Mouse (Mus musculus): ENCODE measurements around the gene Pttg1. TPM values are rescaled to one million over a fixed set of nuclear protein-coding genes. Genes with fewer than 3 reads are reported as not detected.

Pttg1 gene
- polyA plus RNA-seq, 2 experiments: 66.8 to 86.5 TPM

DNA sequence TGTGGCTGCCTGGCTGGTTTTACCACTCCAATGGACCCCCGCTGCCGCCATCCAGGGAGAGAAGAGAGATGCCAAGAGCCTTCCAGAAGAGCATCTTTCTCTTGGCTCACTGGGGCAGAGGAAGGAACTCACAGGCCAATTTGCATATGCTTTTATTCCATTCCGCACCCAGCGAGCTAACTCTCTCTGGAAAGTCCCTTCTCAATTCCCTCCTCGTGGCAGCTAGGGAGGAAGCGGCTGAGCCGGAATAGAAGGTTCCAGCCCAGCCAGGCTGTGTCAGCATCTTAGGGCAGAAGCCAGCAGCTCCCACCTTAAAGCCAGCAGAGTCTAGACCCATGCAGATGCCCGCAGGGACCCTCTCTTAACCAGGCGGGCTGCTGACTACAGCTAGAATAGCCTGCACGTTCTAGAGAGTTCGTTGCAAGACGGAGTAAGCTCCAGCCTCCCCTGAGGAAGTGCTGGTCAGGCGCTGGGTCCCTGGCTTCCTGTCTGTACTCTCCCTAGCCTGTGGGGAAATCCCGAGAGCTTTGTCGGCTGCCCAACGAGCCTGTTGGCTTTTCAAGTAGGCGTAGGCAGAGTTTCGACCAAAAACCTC, 40.9 kb downstream of the Pttg1 start:
- Histone ChIP-seq H3K9ac (ENCODE audit: low read depth, low read length, severe bottlenecking) (peak overlapping the region; percentile 37), H3K36me3 (ENCODE audit: control insufficient read depth, insufficient read depth, low read length) (no peaks in the 10 kb centered on the region), H3K4me3 (replicated peaks; ENCODE audit: low read length) (peak overlapping the region; percentile 27), H3K4me1 (ENCODE audit: control insufficient read depth, insufficient read depth, low read length) (no peaks in the 10 kb centered on the region), H3K27ac (replicated peaks; ENCODE audit: low read depth, low read length) (no peak overlapping the region; the same call in 1 of the 2 replicates), H3K4me2 (replicated peaks; ENCODE audit: low read depth, low read length, severe bottlenecking) (peak overlapping the region; percentile 49), H3K9me3 (ENCODE audit: control insufficient read depth, low read length) (no peaks in the 10 kb centered on the region), H3K27me3 (ENCODE audit: control insufficient read depth, insufficient read depth, low read length) (no peaks in the 10 kb centered on the region; the same call in 1 of the 2 replicates)
- ATAC-seq (ENCODE audit: low FRiP score, low read depth) (peak; percentile 26; the same call in 1 of the 2 replicates), DNase-seq (ENCODE audit: low spot score) (peak; percentile 39)
- no peak for TF ChIP-seq POLR2A (IDR thresholded peaks at IDR 0.05; ENCODE audit: borderline replicate concordance, extremely low read depth, insufficient read depth, insufficient read length)
- 3% methylated on average over 18 of the region's 18 CpGs for WGBS

DNA sequence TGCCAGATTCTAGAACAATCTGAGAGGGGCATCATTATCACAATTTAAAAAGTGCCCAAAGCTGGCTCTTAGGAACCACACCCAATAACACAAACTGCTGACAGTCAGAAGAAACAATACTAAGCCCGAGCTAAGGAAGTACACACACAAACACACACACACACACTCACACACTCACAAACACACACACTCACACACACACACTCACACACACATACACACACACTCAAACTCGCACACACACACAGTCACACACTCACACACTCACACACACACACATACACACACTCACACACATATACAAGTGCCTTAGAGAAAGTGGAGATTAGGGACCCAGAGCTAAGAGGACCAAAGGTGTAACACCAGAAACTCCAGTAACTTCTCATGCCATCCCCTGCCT, 42.5 kb downstream of the Pttg1 start:
- no peaks in the 10 kb centered on the region for H3K36me3 ChIP-seq (ENCODE audit: control insufficient read depth, insufficient read depth, low read length)
- TF ChIP-seq POLR2A (IDR thresholded peaks at IDR 0.05; ENCODE audit: borderline replicate concordance, extremely low read depth, insufficient read depth, insufficient read length): no peak
- no peak overlapping the region for H3K27ac ChIP-seq (replicated peaks; ENCODE audit: low read depth, low read length)
- no peak overlapping the region for H3K9ac ChIP-seq (ENCODE audit: low read depth, low read length, severe bottlenecking)
- 81% methylated on average over 2 of the region's 2 CpGs for WGBS
- DNase-seq (ENCODE audit: low spot score): no peak
- H3K27me3 ChIP-seq (ENCODE audit: control insufficient read depth, insufficient read depth, low read length): no peaks in the 10 kb centered on the region; the same call in 1 of the 2 replicates
- no peaks in the 10 kb centered on the region for H3K4me1 ChIP-seq (ENCODE audit: control insufficient read depth, insufficient read depth, low read length)
- H3K4me2 ChIP-seq (replicated peaks; ENCODE audit: low read depth, low read length, severe bottlenecking): no peak overlapping the region
- no peak overlapping the region for H3K4me3 ChIP-seq (replicated peaks; ENCODE audit: low read length)
- no peaks in the 10 kb centered on the region for H3K9me3 ChIP-seq (ENCODE audit: control insufficient read depth, low read length)
- no peak for ATAC-seq (ENCODE audit: low FRiP score, low read depth)

DNA sequence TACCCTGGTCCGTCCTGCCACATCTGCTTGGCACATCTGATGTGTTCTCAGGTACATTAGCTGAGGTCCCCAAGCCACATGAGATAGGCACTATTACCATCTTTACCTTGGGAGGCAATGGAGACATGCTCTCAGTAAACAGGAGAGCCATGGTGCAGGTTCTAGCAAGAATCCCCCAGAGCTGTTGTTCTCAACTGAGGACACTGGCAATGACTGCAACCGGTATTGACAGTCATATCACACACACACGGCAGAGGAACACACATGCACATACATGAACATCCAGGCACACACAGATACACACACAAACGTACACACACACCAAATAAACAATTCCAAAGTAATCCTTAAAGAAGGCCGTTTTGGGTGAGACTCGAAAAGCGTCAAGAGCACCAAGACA, 45.1 kb downstream of the Pttg1 start:
- H3K27ac ChIP-seq (replicated peaks; ENCODE audit: low read depth, low read length): no peak overlapping the region
- DNase-seq (ENCODE audit: low spot score) (no peak), ATAC-seq (ENCODE audit: low FRiP score, low read depth) (no peak)
- H3K9me3 ChIP-seq (ENCODE audit: control insufficient read depth, low read length): no peaks in the 10 kb centered on the region
- H3K4me1 ChIP-seq (ENCODE audit: control insufficient read depth, insufficient read depth, low read length): no peaks in the 10 kb centered on the region
- H3K4me2 ChIP-seq (replicated peaks; ENCODE audit: low read depth, low read length, severe bottlenecking): no peak overlapping the region
- TF ChIP-seq POLR2A (IDR thresholded peaks at IDR 0.05; ENCODE audit: borderline replicate concordance, extremely low read depth, insufficient read depth, insufficient read length): no peak
- no peaks in the 10 kb centered on the region; the same call in 1 of the 2 replicates for H3K27me3 ChIP-seq (ENCODE audit: control insufficient read depth, insufficient read depth, low read length)
- 83% methylated on average over 7 of the region's 7 CpGs for WGBS
- H3K9ac ChIP-seq (ENCODE audit: low read depth, low read length, severe bottlenecking): no peak overlapping the region
- no peaks in the 10 kb centered on the region for H3K36me3 ChIP-seq (ENCODE audit: control insufficient read depth, insufficient read depth, low read length)
- no peak overlapping the region for H3K4me3 ChIP-seq (replicated peaks; ENCODE audit: low read length)

DNA sequence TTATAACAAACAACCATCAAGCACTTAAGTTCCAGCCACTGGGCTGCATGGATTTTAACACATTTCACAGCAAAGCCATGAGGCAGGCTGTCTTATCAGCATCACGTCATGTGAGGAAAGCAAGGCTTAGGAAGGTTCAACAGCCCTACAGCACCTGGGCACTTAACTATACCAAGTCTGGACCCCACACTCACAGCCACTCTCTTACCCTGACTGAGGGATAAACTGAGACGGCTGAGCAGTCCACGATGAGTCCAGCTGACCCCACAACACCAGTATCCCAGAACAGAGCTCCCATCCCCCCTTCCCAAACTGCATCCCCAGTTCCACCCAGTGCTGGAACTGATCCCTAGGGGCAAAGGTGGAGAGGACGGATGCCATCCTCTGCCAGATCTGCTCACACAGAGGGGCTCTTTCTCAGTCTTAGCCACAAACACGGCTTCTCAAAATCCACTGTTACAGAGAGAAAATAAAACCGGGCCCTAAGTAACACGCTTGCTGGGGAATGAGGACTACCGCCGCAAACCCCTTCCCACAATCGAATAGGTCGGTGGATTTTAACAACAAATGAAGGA, 46.1 kb downstream of the Pttg1 start:
- no peak overlapping the region for H3K9ac ChIP-seq (ENCODE audit: low read depth, low read length, severe bottlenecking)
- TF ChIP-seq POLR2A (IDR thresholded peaks at IDR 0.05; ENCODE audit: borderline replicate concordance, extremely low read depth, insufficient read depth, insufficient read length): no peak
- ATAC-seq (ENCODE audit: low FRiP score, low read depth): no peak
- no peaks in the 10 kb centered on the region for H3K4me1 ChIP-seq (ENCODE audit: control insufficient read depth, insufficient read depth, low read length)
- no peak overlapping the region for H3K4me2 ChIP-seq (replicated peaks; ENCODE audit: low read depth, low read length, severe bottlenecking)
- 82% methylated on average over 11 of the region's 11 CpGs for WGBS
- no peak overlapping the region for H3K4me3 ChIP-seq (replicated peaks; ENCODE audit: low read length)
- no peaks in the 10 kb centered on the region for H3K36me3 ChIP-seq (ENCODE audit: control insufficient read depth, insufficient read depth, low read length)
- no peaks in the 10 kb centered on the region; the same call in 1 of the 2 replicates for H3K27me3 ChIP-seq (ENCODE audit: control insufficient read depth, insufficient read depth, low read length)
- H3K9me3 ChIP-seq (ENCODE audit: control insufficient read depth, low read length): no peaks in the 10 kb centered on the region
- DNase-seq (ENCODE audit: low spot score): no peak
- no peak overlapping the region for H3K27ac ChIP-seq (replicated peaks; ENCODE audit: low read depth, low read length)

DNA sequence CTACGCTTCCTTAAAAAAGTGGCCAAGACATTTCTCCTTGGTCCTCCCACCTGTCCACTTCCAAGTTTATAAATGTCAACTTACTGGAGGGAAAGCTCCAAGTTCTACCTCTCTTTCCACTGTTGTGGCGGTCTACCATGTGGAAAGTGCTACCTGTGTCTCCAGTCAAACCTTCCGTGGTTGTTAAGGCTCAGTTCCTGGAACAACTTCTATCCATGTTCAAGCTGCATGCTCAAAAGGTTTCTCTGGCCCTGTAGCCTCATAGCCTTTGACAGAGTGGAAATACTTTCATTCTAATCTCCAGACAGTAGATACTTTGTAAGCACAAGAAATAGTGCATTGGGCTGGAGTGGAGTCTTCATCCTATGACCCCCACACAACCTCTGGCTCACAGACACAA, 46.6 kb downstream of the Pttg1 start:
- H3K36me3 ChIP-seq (ENCODE audit: control insufficient read depth, insufficient read depth, low read length): no peaks in the 10 kb centered on the region
- no peaks in the 10 kb centered on the region for H3K4me1 ChIP-seq (ENCODE audit: control insufficient read depth, insufficient read depth, low read length)
- 92% methylated on average over 3 of the region's 3 CpGs for WGBS
- no peaks in the 10 kb centered on the region; the same call in 1 of the 2 replicates for H3K27me3 ChIP-seq (ENCODE audit: control insufficient read depth, insufficient read depth, low read length)
- no peak overlapping the region for H3K27ac ChIP-seq (replicated peaks; ENCODE audit: low read depth, low read length)
- DNase-seq (ENCODE audit: low spot score) (no peak), ATAC-seq (ENCODE audit: low FRiP score, low read depth) (no peak)
- TF ChIP-seq POLR2A (IDR thresholded peaks at IDR 0.05; ENCODE audit: borderline replicate concordance, extremely low read depth, insufficient read depth, insufficient read length): no peak
- no peak overlapping the region for H3K9ac ChIP-seq (ENCODE audit: low read depth, low read length, severe bottlenecking)
- no peak overlapping the region for H3K4me3 ChIP-seq (replicated peaks; ENCODE audit: low read length)
- no peaks in the 10 kb centered on the region for H3K9me3 ChIP-seq (ENCODE audit: control insufficient read depth, low read length)
- no peak overlapping the region for H3K4me2 ChIP-seq (replicated peaks; ENCODE audit: low read depth, low read length, severe bottlenecking)

Data from limb, embryonic 14.5 days (tissue).